Mouse (Mus musculus): ENCODE measurements around the gene Ccn6. TPM values are rescaled to one million over a fixed set of nuclear protein-coding genes. Genes with fewer than 3 reads are reported as not detected.
"Not testable (repeated sequence)": the region's sequence is repeated elsewhere in the genome, so short reads cannot be mapped to it uniquely, and the experiment has no call there.

The Ccn6 gene
- under 1 TPM in 1 of 2 experiments, not detected in 1; 0.37 TPM for total RNA-seq (2021)

DNA sequence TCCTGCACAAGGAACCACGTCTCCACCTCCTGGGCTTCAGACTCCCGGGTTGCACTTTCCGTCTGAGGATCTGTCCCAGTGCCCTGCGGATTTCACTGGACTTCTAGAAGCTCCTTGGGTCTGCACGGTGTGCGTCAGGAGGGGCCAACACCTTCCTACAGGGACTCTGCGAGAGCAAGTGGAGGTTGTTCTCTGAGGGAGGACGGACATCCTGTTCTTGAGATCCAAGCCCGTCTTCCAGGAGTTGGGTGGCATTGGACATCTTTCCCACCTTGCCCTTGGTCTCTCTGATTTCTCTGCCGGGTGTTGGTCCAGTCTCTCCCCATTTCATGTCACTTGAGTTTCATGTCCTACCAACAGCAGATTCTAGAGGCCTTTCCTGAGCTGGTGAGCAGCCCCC is at the start of gene Ccn6:
TSS of gene Ccn6 (minus strand) at position 101 of the 400 bp plus-strand sequence.
- DNase-seq (ENCODE audit: extremely low spot score in 1 of 2, low spot score in 1 of 2): no peak

DNA sequence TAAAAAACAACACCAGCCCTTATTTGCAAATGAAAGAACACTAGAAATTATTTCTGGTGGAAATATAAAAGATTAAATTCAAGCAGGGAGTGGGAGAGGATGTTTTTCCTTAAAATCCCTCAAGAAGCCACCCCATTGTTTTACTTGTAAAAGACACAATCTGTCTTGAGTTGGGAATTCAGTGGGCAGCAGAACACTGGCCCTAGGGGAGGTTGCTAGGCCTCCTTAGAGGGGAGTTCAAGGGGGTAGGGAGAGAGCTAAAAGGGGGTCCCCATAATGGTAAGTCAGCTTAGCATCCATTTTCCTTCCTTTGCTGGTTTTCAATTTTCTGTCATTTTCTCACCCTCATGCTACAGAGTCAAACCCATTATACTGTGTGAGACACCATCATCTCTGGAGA is 46.4 kb upstream of the Ccn6 start:
- no peak for DNase-seq (ENCODE audit: extremely low spot score in 1 of 2, low spot score in 1 of 2)

DNA sequence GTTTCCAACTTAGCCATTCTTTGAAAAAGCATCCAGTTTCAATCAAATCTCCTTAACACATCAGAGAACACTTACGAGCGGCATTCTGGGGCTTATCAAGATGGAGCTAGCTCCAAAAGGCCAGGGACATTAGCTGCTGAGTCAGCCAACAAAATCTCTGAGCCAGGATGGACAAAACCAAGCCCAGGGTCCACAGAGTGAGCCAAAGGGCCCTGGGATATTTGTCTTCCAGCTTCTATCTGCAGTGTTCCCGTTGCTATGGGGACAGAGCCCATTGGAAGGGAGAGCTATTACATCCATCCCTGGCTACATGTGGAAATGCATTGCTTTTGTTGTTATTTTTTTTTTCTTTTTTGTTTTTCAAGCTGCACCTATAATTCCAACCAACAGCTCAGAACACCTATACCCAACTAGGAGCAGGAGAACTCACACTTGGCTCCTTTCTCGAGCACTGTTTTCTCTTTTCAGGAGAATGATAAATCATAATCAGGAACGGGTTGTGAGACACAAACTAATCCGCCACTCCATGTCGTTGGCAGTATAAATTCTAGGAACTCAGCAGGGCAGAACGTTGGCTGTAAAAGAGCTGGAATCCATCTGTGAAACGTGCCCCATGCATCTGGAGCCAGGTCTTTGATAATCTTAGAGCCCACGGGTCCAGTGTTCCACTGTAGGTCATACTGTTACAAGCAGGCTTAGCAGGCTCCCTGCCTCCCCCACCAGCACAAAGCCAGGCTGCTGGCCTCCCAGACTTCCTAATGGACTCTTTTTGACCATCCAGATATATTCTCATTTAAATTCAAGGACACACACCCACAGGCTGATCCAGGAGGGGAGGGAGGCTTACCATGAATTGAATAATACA is 45.8 kb upstream of the Ccn6 start:
- peak in 1 of 2 experiments; percentile 12 for DNase-seq (ENCODE audit: extremely low spot score in 1 of 2, low spot score in 1 of 2)

DNA sequence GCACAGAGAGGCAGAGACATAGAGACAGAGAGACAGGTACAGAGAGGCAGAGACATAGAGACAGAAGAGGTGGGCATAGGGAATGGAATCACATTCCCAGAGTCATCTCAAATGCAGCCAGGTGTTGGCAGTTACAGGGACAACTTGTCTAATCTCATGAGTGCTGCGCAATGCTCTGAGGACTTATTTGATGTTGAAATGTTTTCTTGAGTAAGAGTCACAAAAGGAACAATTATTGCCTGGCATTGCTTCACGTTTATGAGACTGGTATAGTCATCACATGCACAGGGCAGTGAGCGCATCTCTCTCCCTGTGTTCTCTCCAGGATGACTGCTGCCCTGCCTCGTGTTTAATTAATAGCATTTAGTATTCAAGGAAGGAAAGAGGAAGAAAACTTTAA is 45.1 kb upstream of the Ccn6 start:
- DNase-seq (ENCODE audit: extremely low spot score in 1 of 2, low spot score in 1 of 2): no peak

DNA sequence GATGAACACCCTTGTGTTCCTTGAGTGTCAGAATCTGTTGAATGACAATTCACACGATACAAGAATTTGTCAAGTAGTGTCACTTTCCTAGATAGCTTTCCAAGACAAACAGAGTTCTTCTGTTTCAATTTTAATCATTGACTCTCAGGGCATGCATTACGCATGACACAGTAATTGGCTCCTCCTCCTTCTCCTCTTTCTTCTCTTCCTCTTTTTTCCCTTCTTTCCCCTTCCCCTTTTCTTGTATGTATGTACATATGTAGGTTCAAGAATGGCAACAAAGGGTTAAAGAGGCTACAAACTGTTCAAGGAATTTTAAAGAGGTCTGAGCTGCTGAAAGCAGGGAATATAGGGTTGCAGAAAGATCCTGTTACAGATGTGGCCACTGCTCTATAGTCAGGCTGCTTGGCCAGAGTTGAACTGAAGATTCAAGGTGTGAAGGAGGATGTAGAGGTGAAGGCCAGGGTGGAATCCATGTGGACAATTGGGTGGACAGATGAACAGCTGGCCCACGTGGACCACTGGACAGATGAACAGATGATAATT is 43.8 kb upstream of the Ccn6 start:
- DNase-seq (ENCODE audit: extremely low spot score in 1 of 2, low spot score in 1 of 2): no peak

DNA sequence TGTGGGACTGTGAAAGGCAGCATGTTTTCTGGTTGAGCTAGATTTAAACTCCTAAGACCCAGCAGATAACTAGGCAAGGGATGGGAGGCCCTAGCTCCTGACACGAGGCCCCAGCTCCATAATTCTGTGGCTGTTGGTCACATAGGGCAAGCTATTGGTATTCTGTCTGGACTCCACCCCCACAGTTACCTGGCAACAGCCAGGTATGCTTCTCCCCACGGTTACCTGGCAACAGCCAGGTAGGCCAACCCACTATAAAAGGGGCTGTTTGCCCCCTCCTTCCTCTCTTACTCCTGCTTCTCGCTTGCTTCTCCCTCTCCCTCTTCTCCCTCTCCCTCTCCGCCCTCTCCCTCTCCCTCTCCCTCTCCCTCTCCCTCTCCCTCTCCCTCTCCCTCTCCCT is 38.9 kb upstream of the Ccn6 start:
- no peak for DNase-seq (ENCODE audit: extremely low spot score in 1 of 2, low spot score in 1 of 2)

DNA sequence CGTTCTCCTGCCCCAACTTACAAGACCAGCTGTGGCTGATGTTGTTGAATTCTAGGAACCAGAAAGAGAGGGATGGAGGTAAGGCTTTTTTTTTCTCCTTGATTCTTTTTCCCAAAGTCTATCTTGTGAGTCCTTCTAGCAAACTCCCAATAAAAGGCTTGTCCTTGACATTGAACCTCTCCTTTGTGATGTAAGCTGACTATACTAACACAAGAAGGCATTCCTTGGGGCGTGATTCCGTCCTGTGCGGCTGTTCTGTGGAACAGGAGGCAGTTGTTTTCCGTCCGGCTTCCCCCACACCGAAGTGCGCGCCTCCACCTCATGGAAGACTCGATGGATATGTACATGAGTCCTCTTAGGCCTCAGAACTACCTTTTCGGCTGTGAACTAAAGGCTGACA is 34.6 kb upstream of the Ccn6 start:
- not testable (repeated sequence) for DNase-seq (ENCODE audit: extremely low spot score in 1 of 2, low spot score in 1 of 2)

DNA sequence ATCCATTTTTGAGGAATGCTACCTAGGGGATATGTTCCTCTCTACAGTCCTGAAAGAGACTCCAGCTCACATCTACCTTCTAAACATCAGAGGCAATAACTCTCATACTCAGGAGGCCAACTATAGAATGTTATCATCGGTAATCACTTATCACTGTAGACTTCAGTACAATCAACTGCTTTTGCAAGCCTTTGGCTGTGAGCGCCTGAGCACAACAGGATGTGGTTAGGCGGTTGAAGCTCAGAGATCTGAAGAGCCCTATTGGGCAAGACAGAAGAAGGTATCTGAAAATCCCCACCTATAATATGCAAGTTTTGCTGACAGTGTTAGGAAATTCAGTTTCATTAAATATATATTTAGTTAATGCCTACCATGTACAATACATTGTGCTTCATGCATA is 29.1 kb upstream of the Ccn6 start:
- no peak for DNase-seq (ENCODE audit: extremely low spot score in 1 of 2, low spot score in 1 of 2)

DNA sequence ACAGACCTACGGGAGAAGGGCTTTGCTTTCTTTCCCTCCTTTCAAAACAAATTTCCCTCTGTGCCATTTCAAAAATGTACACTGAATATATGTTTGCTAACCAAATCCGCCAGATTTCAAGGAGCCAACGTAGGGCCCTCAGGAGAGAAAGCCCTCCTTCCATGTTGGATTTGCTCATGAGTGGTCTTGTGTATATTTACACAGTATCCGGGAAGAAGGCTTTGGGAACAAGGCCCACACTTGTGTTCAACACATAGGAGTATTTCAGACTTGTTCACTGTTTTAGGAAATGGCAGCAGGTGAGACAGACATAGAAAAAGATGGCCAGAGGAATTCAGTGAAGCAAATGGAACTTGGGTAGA is 21.9 kb upstream of the Ccn6 start:
- DNase-seq (ENCODE audit: extremely low spot score in 1 of 2, low spot score in 1 of 2): no peak

DNA sequence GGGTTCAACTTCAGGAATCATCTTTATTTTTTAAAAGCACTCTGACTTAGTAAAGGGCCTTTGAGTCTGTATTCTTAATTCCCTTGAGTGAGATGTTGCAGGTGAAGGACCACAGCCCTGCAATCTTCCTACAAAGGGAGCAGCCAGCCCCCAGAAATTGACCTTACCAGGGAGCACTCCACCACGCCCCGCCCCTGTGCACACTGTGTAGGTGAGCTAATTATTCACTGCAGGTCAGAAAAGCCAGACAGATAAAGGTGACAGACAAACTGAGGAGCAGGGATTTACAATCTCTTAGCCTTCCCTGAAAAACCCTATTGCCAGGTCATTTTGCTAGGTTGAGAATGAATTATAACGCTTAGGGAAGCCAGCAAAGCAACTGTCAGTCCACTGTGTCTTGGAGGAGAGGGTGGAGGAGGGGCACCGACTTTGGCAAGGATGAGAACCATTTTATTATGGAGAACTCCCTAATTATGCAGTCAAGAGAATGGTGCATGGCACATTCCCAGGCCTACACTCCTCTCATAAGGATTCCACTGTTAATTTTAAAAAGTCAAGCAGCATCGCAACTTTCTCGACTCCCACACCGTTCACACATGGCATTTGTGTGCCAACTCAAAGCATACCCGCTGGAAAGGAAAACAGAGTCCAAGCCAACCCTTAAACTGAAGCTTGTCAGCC is 21.4 kb upstream of the Ccn6 start:
- no peak for DNase-seq (ENCODE audit: extremely low spot score in 1 of 2, low spot score in 1 of 2)

DNA sequence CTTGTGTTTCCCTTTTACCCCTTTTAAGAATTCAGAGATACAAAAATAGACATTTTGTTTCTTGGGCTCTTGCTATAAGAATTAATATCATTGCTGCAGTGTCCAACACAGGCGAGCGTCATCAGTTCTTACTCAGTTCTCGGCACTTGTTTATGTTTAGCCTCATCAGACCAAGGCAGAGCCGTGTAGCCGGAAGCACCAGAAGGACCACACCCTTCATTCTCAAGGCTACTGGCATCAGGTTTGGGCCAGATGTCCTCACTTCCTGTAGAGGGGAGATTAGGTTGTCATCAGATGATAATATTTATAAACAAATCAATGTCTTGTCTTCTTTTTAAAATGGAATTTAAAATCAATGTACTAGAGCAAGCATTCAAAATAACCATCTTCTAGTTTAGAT is 13.4 kb upstream of the Ccn6 start:
- no peak for DNase-seq (ENCODE audit: extremely low spot score in 1 of 2, low spot score in 1 of 2)

DNA sequence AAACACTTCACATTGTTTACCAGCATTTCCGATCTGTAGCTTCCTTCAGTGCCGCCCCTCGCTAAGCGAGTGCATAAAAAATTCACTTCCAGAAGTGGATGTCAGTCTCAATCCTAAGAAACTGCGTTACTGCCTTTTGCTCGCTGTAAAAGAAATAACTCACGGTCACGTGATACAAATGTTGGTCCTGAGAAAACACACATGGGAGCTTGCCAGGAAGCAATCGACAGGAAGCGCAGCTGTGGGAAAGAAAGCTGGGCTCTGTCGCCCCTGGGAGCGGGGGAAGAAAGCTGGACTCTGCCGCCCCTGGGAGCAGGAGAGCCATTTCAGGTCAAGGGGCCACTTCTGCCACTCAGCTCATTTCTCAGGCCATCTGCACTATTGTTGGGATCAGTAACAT is 9.5 kb upstream of the Ccn6 start:
- DNase-seq (ENCODE audit: extremely low spot score in 1 of 2, low spot score in 1 of 2): no peak

DNA sequence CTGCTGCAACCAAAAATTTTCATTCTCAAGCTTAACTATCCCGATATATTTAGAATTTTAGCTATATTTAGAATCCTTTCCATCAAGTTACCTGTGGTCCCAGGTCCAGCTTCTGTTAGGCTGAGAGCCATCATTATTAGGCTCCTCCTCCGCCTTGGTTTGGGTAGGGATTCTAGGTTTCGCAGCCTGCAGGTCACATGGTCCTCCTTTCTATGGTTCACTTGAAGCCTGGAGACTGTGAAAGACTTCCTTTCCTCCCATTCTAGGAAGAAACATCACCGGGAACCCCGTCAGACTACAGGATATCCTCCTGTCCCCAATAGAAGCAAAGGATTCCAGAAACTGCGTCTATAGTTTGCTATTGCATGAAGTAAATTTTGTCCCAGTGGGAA is 8.9 kb upstream of the Ccn6 start:
- no peak for DNase-seq (ENCODE audit: extremely low spot score in 1 of 2, low spot score in 1 of 2)

DNA sequence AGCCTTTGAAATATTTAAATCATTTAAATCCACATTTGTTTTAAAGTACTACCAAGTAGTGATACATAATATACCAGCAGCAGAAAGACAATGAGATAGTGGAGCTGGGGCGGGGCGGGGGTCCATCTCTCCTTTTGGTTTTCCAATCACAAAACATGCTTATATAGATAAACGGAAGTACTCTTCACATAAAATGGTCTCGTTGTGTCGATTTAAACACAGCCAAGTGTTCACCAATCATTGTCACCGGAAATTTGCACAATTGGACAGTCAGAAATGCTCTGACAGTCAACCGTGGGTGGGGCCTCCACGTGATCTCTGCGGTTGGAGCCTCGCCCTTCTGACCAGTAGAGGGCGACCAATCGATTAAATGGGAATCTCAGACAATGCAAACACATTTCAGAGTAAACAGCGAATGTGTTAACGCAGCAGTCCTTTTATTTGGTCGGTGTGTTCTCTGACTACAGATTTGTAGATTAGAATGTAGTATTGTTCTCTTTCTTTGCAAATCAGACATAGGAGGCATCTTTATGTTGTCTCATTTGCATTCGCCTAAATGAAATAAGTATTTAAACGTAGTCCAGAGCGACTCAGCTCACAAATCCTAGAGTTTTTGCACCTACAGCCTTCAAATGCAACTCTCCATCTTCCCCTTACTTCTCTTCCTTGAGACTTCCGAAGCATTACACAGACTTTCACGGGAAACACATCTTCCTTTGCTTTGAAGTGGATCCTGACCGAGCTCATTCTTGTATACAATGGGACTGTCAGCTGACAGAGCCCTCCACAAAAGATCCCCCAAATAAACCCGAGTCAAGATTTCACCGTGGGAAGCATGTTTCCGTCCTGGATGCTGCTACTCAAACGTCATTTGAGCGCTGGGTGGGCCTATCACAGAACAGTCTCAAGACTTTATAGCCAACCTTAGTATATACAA is 8.3 kb upstream of the Ccn6 start:
- peak; percentile 75 to 77 for DNase-seq (ENCODE audit: extremely low spot score in 1 of 2, low spot score in 1 of 2)

DNA sequence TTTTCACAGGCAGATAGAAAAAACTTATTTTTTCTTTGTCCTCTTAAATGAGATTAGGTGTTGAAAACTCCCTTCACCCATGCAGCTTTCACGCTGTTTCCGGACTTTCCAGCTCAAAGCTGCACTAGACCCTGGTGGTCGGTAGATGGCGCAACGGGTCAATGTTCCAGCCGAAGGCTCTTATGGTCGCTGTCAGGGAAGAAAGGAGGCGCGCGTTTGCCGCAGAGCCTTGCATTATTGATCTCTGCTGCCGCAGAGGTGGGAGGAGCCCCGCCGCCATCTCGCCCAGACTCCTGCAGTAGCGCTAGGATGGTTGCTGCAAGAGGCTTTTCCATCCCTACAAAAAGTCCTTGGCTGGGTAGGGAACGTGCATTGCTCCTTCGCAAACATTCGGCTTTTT is 7.5 kb upstream of the Ccn6 start:
- peak; percentile 91 to 97 for DNase-seq (ENCODE audit: extremely low spot score in 1 of 2, low spot score in 1 of 2)

DNA sequence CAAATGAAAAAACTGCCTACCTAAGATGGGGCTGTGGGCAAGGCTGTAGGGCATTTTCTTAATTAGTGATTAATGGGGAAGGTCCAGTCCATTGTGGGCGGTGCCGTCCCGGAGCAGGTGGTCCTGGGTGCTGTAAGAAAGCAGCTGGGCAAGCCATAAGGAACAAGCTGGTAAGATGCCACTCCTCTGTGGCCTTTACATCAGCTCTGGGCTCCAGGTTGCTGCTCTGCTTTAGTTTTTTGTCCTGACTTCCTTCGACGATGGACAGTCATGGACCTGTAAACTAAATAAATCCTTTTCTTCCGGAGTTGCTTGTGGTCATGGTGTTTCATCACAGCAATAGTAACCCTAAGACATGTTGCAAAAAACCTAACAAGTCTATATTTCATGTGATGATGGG is 7.1 kb upstream of the Ccn6 start:
- DNase-seq (ENCODE audit: extremely low spot score in 1 of 2, low spot score in 1 of 2): no peak

DNA sequence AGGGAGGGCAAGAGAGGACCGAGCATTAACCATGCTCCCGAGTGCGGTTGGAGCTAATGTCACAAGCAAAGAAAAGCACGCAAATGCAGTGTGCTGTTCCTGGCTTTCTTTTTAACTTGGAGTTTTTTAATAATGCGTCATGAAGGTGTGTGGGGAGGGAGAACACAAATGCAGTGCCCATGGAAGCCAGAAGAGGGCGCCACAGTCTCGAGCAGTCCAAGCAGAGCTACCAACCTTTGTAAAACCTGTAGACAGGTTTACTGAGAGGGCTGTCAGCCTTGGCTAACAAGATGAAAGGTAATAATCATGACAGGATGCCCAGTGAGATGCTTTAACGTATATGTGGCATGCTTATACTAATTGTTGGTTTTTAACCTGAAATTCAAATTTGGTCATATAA is 6.6 kb upstream of the Ccn6 start:
- DNase-seq (ENCODE audit: extremely low spot score in 1 of 2, low spot score in 1 of 2): peak; percentile 67 to 89

DNA sequence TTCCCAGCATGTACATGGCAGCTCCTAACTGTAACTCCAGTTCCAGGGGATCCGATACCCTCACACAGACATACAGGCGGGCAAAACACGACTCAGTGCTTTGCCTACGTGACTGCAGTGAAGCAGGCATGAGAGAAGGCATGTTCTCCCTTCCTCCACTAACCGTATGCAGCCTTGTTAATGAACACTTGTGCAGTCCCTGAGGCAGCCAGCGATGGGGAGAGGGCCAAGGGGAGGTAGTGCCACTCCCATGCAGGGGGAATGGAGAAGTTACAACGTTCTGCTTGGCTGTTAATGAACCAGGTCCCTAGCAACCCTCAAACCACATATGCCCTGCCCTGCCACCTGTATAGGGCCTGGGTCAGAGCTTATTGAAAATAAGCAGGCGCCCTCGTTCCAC is 6.0 kb upstream of the Ccn6 start:
- no peak for DNase-seq (ENCODE audit: extremely low spot score in 1 of 2, low spot score in 1 of 2)

DNA sequence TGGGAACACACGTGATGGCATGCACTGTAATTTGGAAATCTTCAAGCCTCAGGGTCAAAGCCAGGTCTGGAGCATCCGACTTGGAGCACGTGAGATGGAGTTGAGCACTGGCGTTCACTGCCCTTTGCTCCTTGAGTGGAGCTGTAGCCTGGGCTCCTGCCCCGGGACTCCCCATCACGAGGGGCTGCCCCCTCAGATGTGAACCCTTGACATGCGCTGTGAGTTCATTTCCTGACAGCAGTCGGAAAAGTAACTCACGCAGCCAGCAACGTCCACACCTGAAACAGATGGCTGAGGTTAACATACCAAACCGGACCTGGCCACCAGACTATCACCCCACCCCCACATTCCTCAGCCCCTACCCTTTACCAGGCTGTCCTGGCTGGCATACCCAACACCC is 4.0 kb upstream of the Ccn6 start:
- no peak for DNase-seq (ENCODE audit: extremely low spot score in 1 of 2, low spot score in 1 of 2)

DNA sequence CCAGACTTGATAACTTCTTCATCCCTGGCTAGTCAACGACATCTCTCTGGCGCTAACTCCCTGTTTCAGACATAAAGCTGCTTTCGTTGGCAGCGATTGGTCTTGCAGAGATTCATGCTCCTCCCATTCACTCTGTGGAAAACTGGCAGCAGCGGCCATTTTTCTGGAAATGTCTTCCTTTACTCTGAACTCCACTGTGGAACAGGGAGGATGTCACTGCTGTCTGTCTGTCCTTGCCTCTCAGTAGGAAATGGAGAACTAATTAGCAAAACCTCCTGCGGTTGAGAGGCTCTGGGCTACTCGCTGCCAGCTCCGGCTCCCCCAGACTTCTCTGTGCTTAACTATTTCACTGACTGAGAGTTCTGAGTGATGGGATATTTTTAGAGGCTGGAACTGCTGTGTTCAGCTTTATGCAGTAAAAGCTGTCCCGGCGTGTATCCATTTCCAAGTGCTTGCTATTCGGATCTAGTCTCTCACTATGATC is 2.1 kb upstream of the Ccn6 start:
- DNase-seq (ENCODE audit: extremely low spot score in 1 of 2, low spot score in 1 of 2): peak in 1 of 2 experiments; percentile 33
